Mouse (Mus musculus): ENCODE measurements around the gene Disp1.

- TF ChIP-seq POLR2A (IDR thresholded peaks at IDR 0.05; ENCODE audit: borderline replicate concordance, insufficient read depth, low read length) (no peak), CTCF (IDR thresholded peaks at IDR 0.05; ENCODE audit: borderline replicate concordance, insufficient read depth, low read depth, low read length) (no peak)
Measured at GRCm38 (mm10) chr1:183041703-183042102, 179.6 kb downstream of the Disp1 start.
